In genomic region chr5:129578201-129578600, GRCm38 (mm10) we compare ENCODE assay signal across 18 mouse cellular contexts. TPM values are rescaled to one million over a fixed set of nuclear protein-coding genes. Genes with fewer than 3 reads are reported as not detected.
DNase-seq lines count a peak whose midpoint lies in the region; ATAC-seq and TF ChIP-seq lines count a peak whose summit lies in the region.
"Had no signal": no experiment of that assay in that cellular context is flagged by ENCODE, and none has a peak within 500 bp of the region (broad histone marks: within the 10 kb centered on the region; RNA-seq: fewer than 3 reads in every experiment).

No protein-coding gene starts in this region.

- no peak overlapping the region for H3K4me2 ChIP-seq in lung, embryonic 14.5 days
- H3K4me2 ChIP-seq: lung, embryonic 15.5 days; midbrain, embryonic 15.5 days had no signal

- H3K27me3 ChIP-seq in lung, embryonic 14.5 days (ENCODE audit: insufficient read depth, low read length), result peaks cover 23% of the 10 kb centered on the region

- H3K9me3 ChIP-seq in lung, embryonic 14.5 days (ENCODE audit: low read depth, low read length), result no peaks in the 10 kb centered on the region
- H3K9me3 ChIP-seq: heart, embryonic 10.5 days; lung, embryonic 15.5 days; midbrain, embryonic 15.5 days had no signal

- H3K9ac ChIP-seq in lung, embryonic 14.5 days, result no peak overlapping the region
- H3K9ac ChIP-seq: lung, embryonic 15.5 days; midbrain, embryonic 15.5 days had no signal

- no peak for TF ChIP-seq CTCF in lung, embryonic 14.5 days (IDR thresholded peaks at IDR 0.05; ENCODE audit: low read depth)

- WGBS in lung, embryonic 14.5 days, result 37% methylated on average over 12 of the region's 12 CpGs

- H3K27ac ChIP-seq in lung, embryonic 14.5 days (ENCODE audit: low read depth), result no peak overlapping the region
- H3K27ac ChIP-seq: heart, embryonic 10.5 days; lung, embryonic 15.5 days; midbrain, embryonic 15.5 days had no signal

- H3K4me1 ChIP-seq in lung, embryonic 14.5 days (ENCODE audit: insufficient read depth), result no peaks in the 10 kb centered on the region
- H3K4me1 ChIP-seq: lung, embryonic 15.5 days; midbrain, embryonic 15.5 days had no signal

- peak; percentile 9 for DNase-seq in adrenal gland, adult 8-10 months
- no peak for DNase-seq in adrenal gland, postnatal 10 days
- DNase-seq in lung, embryonic 14.5 days, result peak; percentile 32
- no peak for DNase-seq in lung, postnatal 36 days
- DNase-seq in adrenal gland, postnatal 36 days, result peak; percentile 38 to 45
- peak; percentile 75 for DNase-seq in kidney, postnatal 14 days
- no peak for DNase-seq in embryo, embryonic 11 days
- DNase-seq in ovary, postnatal 10 days (ENCODE audit: low spot score), result no peak
- DNase-seq: cerebellum, adult 9-10 months; gastrocnemius, postnatal 36 days; heart, postnatal 14 days; left cerebral cortex, postnatal 4 days; right cerebral cortex, postnatal 14 days had no signal

- H3K36me3 ChIP-seq in lung, embryonic 14.5 days (ENCODE audit: insufficient read depth), result no peaks in the 10 kb centered on the region
- H3K36me3 ChIP-seq: heart, embryonic 10.5 days; lung, embryonic 15.5 days; midbrain, embryonic 15.5 days had no signal

- H3K4me3 ChIP-seq in lung, embryonic 14.5 days (ENCODE audit: low read depth, low read length), result no peak overlapping the region
- H3K4me3 ChIP-seq: heart, embryonic 10.5 days; lung, embryonic 15.5 days; midbrain, embryonic 15.5 days had no signal

- ATAC-seq in lung, embryonic 14.5 days (ENCODE audit: insufficient read depth), result no peak
- ATAC-seq: activated CD4-positive, CD25-positive, alpha-beta regulatory T cell, adult 4 months; hindbrain, embryonic 16.5 days; midbrain, embryonic 15.5 days had no signal

RNA-seq across cellular contexts. Expression of gene Mmp17, which starts 5.8 kb away (rescaled TPM):
- total RNA-seq in adrenal gland, adult 8-10 months (2022), result 1 to 10 TPM in 3 of 4 experiments, under 1 TPM in 1; 0.70 to 1.7 (median 1.2) TPM
- 1 to 10 TPM; 1.3 to 2.4 TPM for total RNA-seq in adrenal gland, postnatal 10 days (2021)
- polyA plus RNA-seq in lung, embryonic 14.5 days (2014; fragmentation: Nextera tagmentation; extraction: Ambion mirVana), result 1.4 and 1.5 TPM in 2 replicates
- 1 to 10 TPM in 1 of 2 experiments, under 1 TPM in 1; 0.95 to 1.9 TPM for total RNA-seq in adrenal gland, postnatal 36 days (2021)

Comparison
In these comparisons a context has a peak if more than half of its experiments do, and no peak if none do; other contexts are left out.
1. DNase-seq: peak in adrenal gland, adult 8-10 months (single experiment), lung, embryonic 14.5 days (single experiment), adrenal gland, postnatal 36 days (2 of 2) and kidney, postnatal 14 days (single experiment); none in adrenal gland, postnatal 10 days (single experiment), lung, postnatal 36 days (single experiment), embryo, embryonic 11 days (single experiment) and ovary, postnatal 10 days (single experiment).